Mouse (Mus musculus): Measurements from ENCODE around the gene Cyp2b13. TPM values are rescaled to one million over a fixed set of nuclear protein-coding genes. Genes with fewer than 3 reads are reported as not detected.

Cyp2b13 gene
- total and polyA plus RNA-seq, 2 experiments from 2014 or later, result not detected

Other genes with a start within 250 kb of the Cyp2b13 start
- gene Cyp2s1, start 244.6 kb upstream of the Cyp2b13 start, total RNA-seq (2014; rRNA removed), result 1.2 and 2.0 TPM in 2 replicates
- gene Cyp2s1, start 244.6 kb upstream of the Cyp2b13 start, polyA plus RNA-seq (2015; fragmentation: Nextera tagmentation; extraction: Ambion mirVana), result 1.4 and 1.9 TPM in 2 replicates
- gene Cyp2b10, start 163.9 kb upstream of the Cyp2b13 start, total RNA-seq (2014; rRNA removed), result not detected in 2 replicates
- not detected in 2 replicates for gene Cyp2b10, start 163.9 kb upstream of the Cyp2b13 start, polyA plus RNA-seq (2015; fragmentation: Nextera tagmentation; extraction: Ambion mirVana)
- gene Cyp2b9, start 111.9 kb downstream of the Cyp2b13 start, total RNA-seq (2014; rRNA removed), result not detected in 2 replicates
- not detected in 2 replicates for gene Cyp2b9, start 111.9 kb downstream of the Cyp2b13 start, polyA plus RNA-seq (2015; fragmentation: Nextera tagmentation; extraction: Ambion mirVana)
- gene Vmn1r184, start 198.8 kb downstream of the Cyp2b13 start, total RNA-seq (2014; rRNA removed), result not detected in 2 replicates
- not detected in 2 replicates for gene Vmn1r184, start 198.8 kb downstream of the Cyp2b13 start, polyA plus RNA-seq (2015; fragmentation: Nextera tagmentation; extraction: Ambion mirVana)
- not detected in 2 replicates for gene Cyp2a4, start 245.7 kb downstream of the Cyp2b13 start, total RNA-seq (2014; rRNA removed)
- not detected in 2 replicates for gene Cyp2a4, start 245.7 kb downstream of the Cyp2b13 start, polyA plus RNA-seq (2015; fragmentation: Nextera tagmentation; extraction: Ambion mirVana)

Data from forebrain, postnatal 0 days (tissue).